ENCODE assay signal across 8 mouse cellular contexts in genomic region chrX:98989574-98989973, GRCm38 (mm10). TPM values are rescaled to one million over a fixed set of nuclear protein-coding genes. Genes with fewer than 3 reads are reported as not detected.
DNase-seq lines count a peak whose midpoint lies in the region; ATAC-seq and TF ChIP-seq lines count a peak whose summit lies in the region.

No protein-coding gene starts in this region.

- 31% methylated on average over 6 of the region's 6 CpGs for WGBS in heart, embryonic 16.5 days

- TF ChIP-seq CTCF in G1E (IDR thresholded peaks at IDR 0.05; ENCODE audit: low read depth, low read length), result peak; percentile 61; the same call in 1 of the 2 replicates

- no peaks in the 10 kb centered on the region for H3K36me3 ChIP-seq in G1E (replicated peaks)
- H3K36me3 ChIP-seq in heart, embryonic 16.5 days (ENCODE audit: control insufficient read depth, insufficient read depth), result no peaks in the 10 kb centered on the region
- no peaks in the 10 kb centered on the region for H3K36me3 ChIP-seq in splenic B cell, adult 2 months (ENCODE audit: control insufficient read depth, insufficient read depth, low read length, poor library complexity, severe bottlenecking)

- no peak for ATAC-seq in CD4-positive, CD25-positive, alpha-beta regulatory T cell, adult 4 months
- peak; percentile 84 for ATAC-seq in G1E (ENCODE audit: extremely low read depth, insufficient number of reproducible peaks, low FRiP score, poor library complexity, severe bottlenecking)
- 0 out of 2 replicates have a peak, but pooled peaks have one; percentile 32 for ATAC-seq in heart, embryonic 16.5 days (replicated peaks; ENCODE audit: extremely low read depth, insufficient read depth, low FRiP score)

- H3K4me3 ChIP-seq in G1E (ENCODE audit: low read depth, low read length), result no peak overlapping the region
- no peak overlapping the region for H3K4me3 ChIP-seq in heart, embryonic 16.5 days (ENCODE audit: low read length)

- no peaks in the 10 kb centered on the region for H3K9me3 ChIP-seq in G1E (replicated peaks)
- no peaks in the 10 kb centered on the region for H3K9me3 ChIP-seq in heart, embryonic 16.5 days (replicated peaks; ENCODE audit: control insufficient read depth, low read length)

- peak; percentile 39 for DNase-seq in CD4-positive, CD25-positive, alpha-beta regulatory T cell, adult 2 months (ENCODE audit: low read depth, low spot score)
- peak; percentile 18 for DNase-seq in G1E (ENCODE audit: low spot score)
- peak; percentile 71 for DNase-seq in embryo, embryonic 10 days (ENCODE audit: low spot score)
- peak; percentile 10 to 31 for DNase-seq in layer of hippocampus, adult 8-10 months (ENCODE audit: low spot score in 2 of 2)
- peak; percentile 80 for DNase-seq in lung, postnatal 10 days
- DNase-seq in splenic B cell, adult 2 months (ENCODE audit: low read depth, low spot score), result peak; percentile 52

- H3K4me1 ChIP-seq in G1E (ENCODE audit: insufficient read depth, low read depth, low read length), result peaks cover 25% of the 10 kb centered on the region
- peaks cover 2% of the 10 kb centered on the region; the same call in 1 of the 2 replicates for H3K4me1 ChIP-seq in heart, embryonic 16.5 days (ENCODE audit: control insufficient read depth, insufficient read depth, low read length)

- H3K27me3 ChIP-seq in G1E (ENCODE audit: insufficient read depth, low read length), result no peaks in the 10 kb centered on the region
- no peaks in the 10 kb centered on the region; the same call in 1 of the 2 replicates for H3K27me3 ChIP-seq in heart, embryonic 16.5 days (ENCODE audit: control insufficient read depth, insufficient read depth, low read length)
- H3K27me3 ChIP-seq in splenic B cell, adult 2 months (ENCODE audit: control insufficient read depth, insufficient read depth, low read length, poor library complexity, severe bottlenecking), result no peaks in the 10 kb centered on the region

- H3K9ac ChIP-seq in heart, embryonic 16.5 days (ENCODE audit: low read length), result no peak overlapping the region

- H3K4me2 ChIP-seq in heart, embryonic 16.5 days (ENCODE audit: low read depth, low read length), result no peak overlapping the region

- no peak overlapping the region for H3K27ac ChIP-seq in heart, embryonic 16.5 days (ENCODE audit: low read length)

RNA-seq across cellular contexts. Expression of gene Stard8, which starts 13.5 kb away (rescaled TPM):
- under 1 TPM; 0.56 to 0.58 TPM for polyA plus RNA-seq in CD4-positive, CD25-positive, alpha-beta regulatory T cell, adult 4 months (2017; shearing (Covaris generic))
- total RNA-seq in G1E (2014; fragmentation: Nextera tagmentation), result 34.2 and 46.2 TPM in 2 replicates
- 56.4 and 58.0 TPM in 2 replicates for total RNA-seq in G1E (2017)
- 64.2 and 149 TPM in 2 replicates for polyA plus RNA-seq in G1E (2012)
- 16.0 and 16.1 TPM in 2 replicates for polyA plus RNA-seq in heart, embryonic 16.5 days (2015; fragmentation: Nextera tagmentation; extraction: Ambion mirVana)
- total RNA-seq in layer of hippocampus, adult 8-10 months (2022), result 10 to 100 TPM in 1 of 4 experiments, 1 to 10 TPM in 3; 8.4 to 11.2 (median 9.7) TPM

RNA-seq across cellular contexts. Expression of gene Yipf6, which starts 53.5 kb away (rescaled TPM):
- 10 to 100 TPM; 26.3 to 27.9 TPM for polyA plus RNA-seq in CD4-positive, CD25-positive, alpha-beta regulatory T cell, adult 4 months (2017; shearing (Covaris generic))
- 33.6 and 102 TPM in 2 replicates for total RNA-seq in G1E (2014; fragmentation: Nextera tagmentation)
- 28.2 and 32.6 TPM in 2 replicates for total RNA-seq in G1E (2017)
- polyA plus RNA-seq in G1E (2012), result 2.3 and 8.8 TPM in 2 replicates
- polyA plus RNA-seq in heart, embryonic 16.5 days (2015; fragmentation: Nextera tagmentation; extraction: Ambion mirVana), result 16.8 and 19.6 TPM in 2 replicates
- 10 to 100 TPM; 36.0 to 42.3 (median 39.7) TPM for total RNA-seq in layer of hippocampus, adult 8-10 months (2022)

Comparison
In these comparisons a context has a peak if more than half of its experiments do, and no peak if none do; other contexts are left out.
1. DNase-seq: peak in every context shown above with its lines; median percentile 80 in lung, postnatal 10 days; 71 in embryo, embryonic 10 days; 52 in splenic B cell, adult 2 months; 39 in CD4-positive, CD25-positive, alpha-beta regulatory T cell, adult 2 months; 20 in layer of hippocampus, adult 8-10 months; 18 in G1E.
2. RNA of gene Stard8, which starts 13.5 kb away (polyA plus RNA-seq): 64.2 to 149 TPM in G1E and 16.0 to 16.1 TPM in heart, embryonic 16.5 days; 0.56 to 0.58 TPM in CD4-positive, CD25-positive, alpha-beta regulatory T cell, adult 4 months; every median in the first group is over 10 times any median in the second.